Mouse (Mus musculus) layer of hippocampus, adult 9-11 months (tissue): Measurements from ENCODE around the gene Brca1.
"Not testable (repeated sequence)": the region's sequence is repeated elsewhere in the genome, so short reads cannot be mapped to it uniquely, and the experiment has no call there.

ENCODE experiments used
- DNase-seq: peaks from one replicate; pipeline ENCODE4 v3.0.0; 2022

The Brca1 gene

GRCm38 (mm10) chr11:101468263-101468688 is 83.5 kb downstream of the Brca1 start:
- no peak for DNase-seq

DNA sequence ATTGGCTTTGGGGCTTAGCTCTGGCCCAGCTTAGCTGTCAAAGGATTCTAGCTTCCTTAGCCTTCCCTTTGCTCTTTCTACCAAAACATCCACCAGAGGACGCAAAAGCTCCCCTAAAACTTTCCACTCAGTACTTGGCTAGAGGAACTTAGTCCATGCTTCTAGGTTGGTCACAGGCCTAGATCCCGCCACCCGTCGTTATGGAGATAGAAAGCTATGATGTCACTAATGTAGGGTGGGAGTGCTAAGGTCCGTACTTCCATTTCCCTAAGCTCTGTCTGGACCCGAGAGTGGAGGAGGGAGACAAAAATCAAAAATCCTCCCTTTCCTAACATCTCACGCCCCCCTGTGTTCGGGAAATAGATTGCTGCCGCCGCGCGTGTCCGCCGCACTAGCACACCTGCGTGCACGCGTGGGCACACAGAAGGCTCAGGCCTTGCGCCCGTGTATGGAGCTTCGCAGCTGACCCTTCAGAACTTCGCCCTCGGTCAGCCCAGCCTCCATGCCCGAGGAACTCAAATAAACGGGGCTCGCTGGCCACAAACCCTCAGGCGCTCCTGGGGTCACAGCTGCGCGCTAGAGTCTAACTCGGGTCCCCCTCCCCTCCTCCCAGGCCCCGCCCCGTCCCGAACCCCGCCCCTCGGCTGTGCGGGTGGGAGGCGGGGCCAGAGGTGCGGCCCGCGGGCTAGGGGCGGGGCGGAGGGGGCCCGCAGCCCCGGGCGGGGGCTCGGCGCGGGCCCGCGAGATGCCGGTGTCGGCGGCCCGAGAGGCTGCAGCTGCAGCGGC is 84.1 kb downstream of the Brca1 start:
- peak; percentile 79 for DNase-seq

DNA sequence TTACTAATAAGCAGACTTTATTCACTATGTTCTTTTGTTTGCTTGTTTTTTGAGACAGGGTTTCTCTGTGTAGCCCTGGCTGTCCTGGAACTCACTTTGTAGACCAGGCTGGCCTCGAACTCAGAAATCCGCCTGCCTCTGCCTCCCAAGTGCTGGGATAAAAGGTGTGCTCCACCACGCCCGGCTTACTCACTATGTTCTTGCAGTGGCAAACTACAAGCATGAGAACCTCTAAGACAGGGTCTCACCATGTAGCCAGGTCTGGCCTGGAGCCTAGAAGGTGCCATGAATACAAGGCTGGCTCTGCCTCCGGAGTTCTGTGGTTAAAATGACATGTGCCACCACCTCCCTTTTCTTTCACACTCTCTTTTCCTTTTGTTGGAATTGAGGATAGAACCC is 85.2 kb downstream of the Brca1 start:
- not testable (repeated sequence) for DNase-seq

DNA sequence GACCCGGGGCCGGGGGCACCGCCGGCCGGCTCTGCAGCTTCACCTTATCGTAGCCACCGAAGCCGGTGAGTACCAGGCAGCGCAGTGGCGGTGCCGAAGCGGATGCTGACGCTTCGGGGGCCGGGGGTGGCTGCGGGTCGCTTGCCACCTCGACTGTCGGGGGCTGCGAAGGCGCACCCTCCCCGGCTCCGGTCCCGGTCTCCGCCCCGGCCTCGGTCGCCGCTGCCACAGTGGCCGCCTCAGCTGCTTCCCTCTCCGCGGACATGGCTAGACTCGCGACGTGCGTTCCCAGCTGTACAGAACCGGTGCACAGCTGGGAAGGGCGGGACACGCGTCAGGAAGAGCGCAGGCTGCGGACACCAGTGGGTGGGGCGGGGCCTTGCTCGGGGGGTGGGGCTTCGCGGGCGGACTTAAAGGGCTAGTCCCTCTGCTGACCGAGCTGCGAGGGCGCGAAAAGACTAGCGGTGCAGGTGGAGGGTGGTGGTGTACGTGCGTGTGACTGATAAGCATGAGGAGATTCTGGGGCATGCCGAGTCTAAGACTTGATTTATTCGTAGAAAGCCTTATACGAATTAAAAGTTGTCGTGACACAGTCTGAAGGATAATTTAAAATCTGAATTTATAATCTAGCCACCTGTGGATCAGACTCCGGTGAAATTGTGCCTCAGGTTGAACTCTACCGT is 85.7 kb downstream of the Brca1 start, which contains the start of gene Vat1:
Vat1 (minus strand) TSS at position 362 of the 683 bp plus-strand sequence.
- peak; percentile 68 for DNase-seq

DNA sequence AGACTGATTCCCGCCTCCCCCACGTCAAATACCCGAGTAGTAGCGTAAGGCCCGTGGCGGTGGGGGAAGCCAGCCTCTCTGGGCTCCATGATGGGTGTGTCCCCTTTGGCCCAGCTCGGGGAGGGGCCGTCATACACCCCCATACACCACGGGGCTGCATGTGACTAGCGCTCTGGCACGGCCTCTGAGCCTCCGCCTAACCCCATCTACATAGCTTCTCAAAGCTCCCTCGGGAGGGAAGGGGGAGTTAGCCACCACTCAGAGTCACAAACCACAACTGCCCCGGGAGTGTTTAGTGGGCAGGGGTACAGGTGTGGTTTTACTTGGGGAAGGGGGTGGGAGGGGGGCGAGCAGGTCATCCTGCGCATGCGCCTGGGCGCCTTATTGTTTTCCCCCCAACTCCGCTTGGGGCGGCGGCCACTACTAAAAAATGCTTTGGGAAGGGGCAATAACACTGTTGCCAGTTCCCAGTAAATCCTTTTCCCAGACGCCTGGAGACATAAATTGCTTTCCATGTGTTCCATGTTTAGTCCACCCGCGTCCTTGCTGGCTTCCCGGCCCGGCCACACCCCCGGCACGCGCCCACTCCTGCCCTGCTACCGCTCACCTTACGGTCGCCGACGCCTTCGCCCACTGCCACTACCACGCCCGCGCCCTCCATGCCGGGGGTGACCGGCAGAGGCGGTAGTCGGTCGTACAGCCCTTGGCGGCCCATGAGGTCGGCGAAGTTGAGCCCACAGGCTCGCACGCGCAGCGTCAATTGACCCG is 86.5 kb downstream of the Brca1 start:
- peak; percentile 52 for DNase-seq

GRCm38 (mm10) chr11:101464211-101465100 is 87.3 kb downstream of the Brca1 start, which contains the start of gene Rnd2:
TSS of gene Rnd2 (plus strand) at chr11:101464999.
- DNase-seq = no peak

DNA sequence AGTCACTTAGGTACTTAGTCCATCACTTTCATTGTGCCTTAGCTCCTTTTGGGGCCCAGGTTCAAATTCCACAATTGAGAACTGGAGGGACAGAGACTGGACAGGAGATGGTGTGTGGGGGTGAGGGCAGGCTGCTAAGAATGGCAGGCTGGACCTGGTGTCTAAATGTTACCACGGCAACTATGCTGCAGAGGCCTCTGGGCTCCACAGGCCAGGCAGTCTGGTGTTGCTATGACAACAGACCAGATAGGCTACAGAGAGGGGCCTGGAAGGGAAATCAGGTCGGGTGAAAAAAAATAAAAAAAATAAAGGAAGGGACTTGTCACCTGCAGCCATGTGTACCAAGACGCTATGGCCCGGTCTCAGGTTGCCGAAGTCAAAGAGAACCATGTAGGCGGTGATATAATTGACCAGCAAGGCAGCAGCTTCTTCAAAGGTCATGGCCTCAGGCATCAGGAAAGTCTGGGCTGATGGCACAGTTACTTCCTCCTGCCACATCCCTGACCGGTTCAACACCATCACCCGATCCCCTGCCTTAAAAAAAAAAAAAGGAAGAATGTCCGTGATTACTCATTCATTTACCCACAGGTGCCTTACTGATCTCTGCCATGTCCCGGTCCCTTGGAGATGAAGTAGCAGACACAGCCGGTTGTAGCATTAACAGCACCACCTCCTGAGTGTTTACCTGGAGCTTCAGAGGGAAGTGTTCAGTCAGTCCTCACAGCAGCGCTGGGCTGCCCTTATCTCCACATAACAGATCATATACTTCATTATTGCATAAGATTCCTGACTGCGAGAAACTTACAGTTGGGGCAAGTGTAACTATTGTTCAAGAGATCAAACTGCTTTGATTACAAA is 88.9 kb downstream of the Brca1 start:
- DNase-seq = no peak

DNA sequence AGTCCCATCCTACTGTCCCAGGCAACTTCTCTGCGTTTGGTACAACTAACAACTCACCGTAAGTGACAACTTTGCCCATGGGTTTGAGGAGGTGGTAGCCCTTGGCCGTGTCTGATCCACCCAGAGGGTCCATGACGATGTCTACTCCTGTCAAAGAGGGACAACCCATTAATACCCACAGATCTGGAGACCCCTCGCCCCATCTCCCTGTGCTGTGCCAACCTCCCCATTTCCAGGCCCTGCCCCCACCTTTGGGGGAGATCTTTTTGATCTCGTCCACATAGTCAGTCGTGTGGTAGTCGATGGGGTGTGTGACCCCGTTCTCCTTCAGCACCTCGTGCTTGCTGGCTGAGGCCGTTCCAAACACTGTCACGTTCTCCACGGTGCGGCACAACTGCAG is 89.6 kb downstream of the Brca1 start:
- DNase-seq = no peak

- DNase-seq = no peak
These were observed 91.4 kb downstream of the Brca1 start for GRCm38 (mm10) chr11:101460321-101460720.

GRCm38 (mm10) chr11:101459716-101460115 is 92.0 kb downstream of the Brca1 start:
- DNase-seq = no peak

DNA sequence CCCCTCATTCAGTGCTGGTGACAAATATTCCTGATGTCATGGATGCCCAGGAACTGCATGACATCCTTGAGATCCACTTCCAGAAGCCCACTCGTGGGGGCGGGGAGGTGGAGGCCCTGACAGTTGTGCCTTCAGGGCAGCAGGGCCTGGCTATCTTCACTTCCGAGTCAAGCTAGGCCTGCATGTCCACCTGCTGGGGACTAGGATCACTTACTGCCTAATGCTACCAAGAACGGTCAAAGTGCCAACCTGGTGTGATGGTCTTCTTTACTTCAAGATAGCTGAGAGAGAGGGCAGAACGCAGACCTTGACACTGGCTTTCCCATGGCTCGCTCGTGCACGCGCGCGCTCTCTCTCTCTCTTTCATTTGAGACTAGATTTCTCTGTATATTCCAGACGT is 93.5 kb downstream of the Brca1 start:
- no peak for DNase-seq

GRCm38 (mm10) chr11:101457631-101458030 is 94.1 kb downstream of the Brca1 start:
- DNase-seq = no peak

- DNase-seq = no peak
These were observed 96.1 kb downstream of the Brca1 start for GRCm38 (mm10) chr11:101455627-101456026.

DNA sequence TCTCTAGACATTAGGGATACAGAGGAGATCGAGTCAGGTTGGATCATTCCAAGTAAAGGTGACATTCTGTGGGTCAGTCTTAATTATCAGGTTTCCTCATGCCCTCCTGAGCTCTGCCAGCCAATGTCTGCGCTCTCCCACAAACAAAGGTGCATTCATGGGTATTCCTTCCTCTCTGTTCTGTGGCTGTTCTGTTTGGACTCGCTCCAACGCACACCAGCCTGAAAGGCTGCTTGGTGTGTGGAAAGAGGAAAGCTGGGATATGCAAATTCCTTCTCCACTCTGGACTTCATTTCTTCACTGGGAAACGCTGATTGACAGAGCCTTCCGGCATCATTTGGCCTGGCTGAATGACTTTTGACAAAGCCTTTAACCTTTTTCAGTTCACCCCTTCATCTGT is 97.1 kb downstream of the Brca1 start:
- DNase-seq = no peak

GRCm38 (mm10) chr11:101452093-101452774 is 99.5 kb downstream of the Brca1 start:
- no peak for DNase-seq

GRCm38 (mm10) chr11:101451536-101451935 is 100.2 kb downstream of the Brca1 start:
- no peak for DNase-seq

DNA sequence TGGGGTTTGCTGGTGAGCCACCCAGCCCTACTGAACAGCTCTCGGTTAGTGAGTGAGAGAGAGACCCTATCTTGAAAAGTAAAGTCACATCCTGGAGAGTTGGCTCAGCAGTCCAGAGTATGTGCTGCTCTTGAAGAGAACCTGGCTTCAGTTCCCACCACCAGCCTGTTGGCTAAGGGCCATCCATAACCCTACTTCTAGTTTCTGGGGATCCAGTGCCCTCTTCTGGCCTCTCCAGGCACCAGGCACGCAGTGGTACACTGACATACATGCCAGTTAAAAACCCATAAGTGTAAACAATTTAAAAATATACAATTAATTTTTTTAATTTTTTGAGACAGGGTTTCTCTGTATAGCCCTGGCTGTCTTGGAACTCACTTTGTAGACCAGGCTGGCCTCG is 101.4 kb downstream of the Brca1 start:
- no peak for DNase-seq

GRCm38 (mm10) chr11:101449596-101449995 is 102.2 kb downstream of the Brca1 start:
- not testable (repeated sequence) for DNase-seq

- DNase-seq = no peak
These were observed 102.9 kb downstream of the Brca1 start for GRCm38 (mm10) chr11:101448899-101449298.

- DNase-seq = peak; percentile 48
These were observed 103.4 kb downstream of the Brca1 start, which contains the start of gene Ifi35 for GRCm38 (mm10) chr11:101448274-101448746. TSS of gene Ifi35 (plus strand) at chr11:101448407.
